Mouse (Mus musculus) small intestine, adult 2 months (tissue): ENCODE data around the gene Paxbp1.

Experiments
- CTCF ChIP-seq: fragments of 200-500 bp; IDR thresholded peaks from 2 replicates; pipeline ENCODE4 v1.5.1; 2012; ENCODE audit warnings: low read depth, mild to moderate bottlenecking, control low read depth, inconsistent platforms, low read length, moderate library complexity, mixed read lengths; ENCODE audit not compliant: insufficient replicate concordance, insufficient read length; ENCODE audit errors: extremely low read depth
- POLR2A ChIP-seq: fragments of 200-500 bp; IDR thresholded peaks from 2 replicates; pipeline ENCODE4 v1.6.1; 2012; ENCODE audit warnings: low read depth, mild to moderate bottlenecking, control low read depth, inconsistent platforms, low read length, moderate library complexity

- TF ChIP-seq POLR2A (no peak), CTCF (no peak)
Observed at GRCm38 (mm10) chr16:90997822-90998221, 46.5 kb downstream of the Paxbp1 start.
